Mouse (Mus musculus): ENCODE results near the gene Pprc1. TPM values are rescaled to one million over a fixed set of nuclear protein-coding genes. Genes with fewer than 3 reads are reported as not detected.

Gene Pprc1
- polyA plus RNA-seq, 1 experiment from 2014 or later: 22.2 TPM

GRCm38 (mm10) chr19:46037243-46037924 is 7.3 kb upstream of the Pprc1 start:
- 16% methylated on average over 6 of the region's 6 CpGs for WGBS
- Histone ChIP-seq H3K36me3 (peaks cover 40% of the 10 kb centered on the region), H3K9ac (peak overlapping the region; percentile 99), H3K9me3 (no peaks in the 10 kb centered on the region), H3K27me3 (no peaks in the 10 kb centered on the region), H3K4me3 (peak overlapping the region; percentile 97), H3K4me2 (peak overlapping the region; percentile 98), H3K27ac (peak overlapping the region; percentile 97), H3K4me1 (replicated peaks) (peaks cover 60% of the 10 kb centered on the region)
- ATAC-seq (ENCODE audit: low FRiP score): no peak

- H3K4me1 ChIP-seq (replicated peaks): peaks cover 68% of the 10 kb centered on the region
- WGBS: 10% methylated on average over 13 of the region's 13 CpGs
- no peaks in the 10 kb centered on the region for H3K27me3 ChIP-seq
- peak overlapping the region; percentile 97 for H3K27ac ChIP-seq
- H3K9me3 ChIP-seq: no peaks in the 10 kb centered on the region
- H3K4me3 ChIP-seq: peak overlapping the region; percentile 97
- H3K4me2 ChIP-seq: peak overlapping the region; percentile 98
- peak overlapping the region; percentile 99 for H3K9ac ChIP-seq
- no peak for ATAC-seq (ENCODE audit: low FRiP score)
- peaks cover 32% of the 10 kb centered on the region for H3K36me3 ChIP-seq
Observed at GRCm38 (mm10) chr19:46037925-46038850, 6.5 kb upstream of the Pprc1 start.

- peaks cover 26% of the 10 kb centered on the region for H3K36me3 ChIP-seq
- H3K27me3 ChIP-seq: no peaks in the 10 kb centered on the region
- H3K4me2 ChIP-seq: peak overlapping the region; percentile 98
- 0% methylated on average over 12 of the region's 17 CpGs for whole genome bisulfite sequencing
- H3K4me1 ChIP-seq (replicated peaks): peaks cover 75% of the 10 kb centered on the region
- H3K27ac ChIP-seq: peak overlapping the region; percentile 97
- peak overlapping the region; percentile 97 for H3K4me3 ChIP-seq
- peak overlapping the region; percentile 99 for H3K9ac ChIP-seq
- ATAC-seq (ENCODE audit: low FRiP score): peak; percentile 50
- no peaks in the 10 kb centered on the region for H3K9me3 ChIP-seq
Observed at GRCm38 (mm10) chr19:46038851-46039260, 5.8 kb upstream of the Pprc1 start.

- peaks cover 80% of the 10 kb centered on the region for H3K4me1 ChIP-seq (replicated peaks)
- ATAC-seq (ENCODE audit: low FRiP score): peak; percentile 70
Observed at GRCm38 (mm10) chr19:46039478-46039877, 5.2 kb upstream of the Pprc1 start.

GRCm38 (mm10) chr19:46040149-46040902 is 4.4 kb upstream of the Pprc1 start:
- Histone ChIP-seq H3K4me1 (replicated peaks) (peaks cover 80% of the 10 kb centered on the region), H3K36me3 (peaks cover 11% of the 10 kb centered on the region), H3K4me3 (peak overlapping the region; percentile 97), H3K9ac (peak overlapping the region; percentile 99), H3K4me2 (peak overlapping the region; percentile 98), H3K27ac (peak overlapping the region; percentile 97), H3K9me3 (no peaks in the 10 kb centered on the region), H3K27me3 (no peaks in the 10 kb centered on the region)
- ATAC-seq (ENCODE audit: low FRiP score): no peak
- 39% methylated on average over 14 of the region's 14 CpGs for WGBS

More at GRCm38 (mm10) chr19:46039478-46039877, 5.2 kb upstream of the Pprc1 start:
- Histone ChIP-seq H3K4me3 (peak overlapping the region; percentile 97), H3K4me2 (peak overlapping the region; percentile 98), H3K27me3 (no peaks in the 10 kb centered on the region), H3K36me3 (peaks cover 19% of the 10 kb centered on the region), H3K27ac (peak overlapping the region; percentile 97), H3K9me3 (no peaks in the 10 kb centered on the region), H3K9ac (peak overlapping the region; percentile 99)
- 2% methylated on average over 25 of the region's 30 CpGs for WGBS

- Histone ChIP-seq H3K4me1 (replicated peaks) (peaks cover 80% of the 10 kb centered on the region), H3K4me3 (peak overlapping the region; percentile 93), H3K9ac (peak overlapping the region; percentile 99), H3K36me3 (0 out of 2 replicates have a peak, but pooled peaks cover under 1% of the 10 kb centered on the region), H3K27ac (peak overlapping the region; percentile 99), H3K27me3 (no peaks in the 10 kb centered on the region), H3K9me3 (no peaks in the 10 kb centered on the region), H3K4me2 (peak overlapping the region; percentile 98)
- no peak for ATAC-seq (ENCODE audit: low FRiP score)
- WGBS: 12% methylated on average over 7 of the region's 7 CpGs
Observed at GRCm38 (mm10) chr19:46041299-46041932, 3.3 kb upstream of the Pprc1 start.

GRCm38 (mm10) chr19:46041933-46042475 is 2.7 kb upstream of the Pprc1 start:
- Histone ChIP-seq H3K9ac (peak overlapping the region; percentile 99), H3K27ac (peak overlapping the region; percentile 99), H3K36me3 (no peaks in the 10 kb centered on the region), H3K4me3 (peak overlapping the region; percentile 93), H3K4me2 (peak overlapping the region; percentile 98), H3K27me3 (no peaks in the 10 kb centered on the region), H3K9me3 (no peaks in the 10 kb centered on the region), H3K4me1 (replicated peaks) (peaks cover 78% of the 10 kb centered on the region)
- peak; percentile 18; the same call in 1 of the 2 replicates for ATAC-seq (ENCODE audit: low FRiP score)
- WGBS: under 1% methylated on average over 12 of the region's 14 CpGs

- WGBS: under 1% methylated on average over 6 of the region's 6 CpGs
- Histone ChIP-seq H3K9me3 (no peaks in the 10 kb centered on the region), H3K9ac (peak overlapping the region; percentile 99), H3K4me3 (peak overlapping the region; percentile 93), H3K27me3 (no peaks in the 10 kb centered on the region), H3K27ac (peak overlapping the region; percentile 99), H3K4me1 (replicated peaks) (peaks cover 73% of the 10 kb centered on the region), H3K36me3 (no peaks in the 10 kb centered on the region), H3K4me2 (peak overlapping the region; percentile 98)
- ATAC-seq (ENCODE audit: low FRiP score): peak; percentile 21; the same call in 1 of the 2 replicates
Observed at GRCm38 (mm10) chr19:46042476-46043011, 2.1 kb upstream of the Pprc1 start.

- Histone ChIP-seq H3K36me3 (no peaks in the 10 kb centered on the region), H3K27me3 (no peaks in the 10 kb centered on the region), H3K9me3 (no peaks in the 10 kb centered on the region), H3K9ac (peak overlapping the region; percentile 99), H3K4me1 (replicated peaks) (peaks cover 65% of the 10 kb centered on the region), H3K4me3 (peak overlapping the region; percentile 93), H3K4me2 (peak overlapping the region; percentile 98), H3K27ac (peak overlapping the region; percentile 99)
- 58% methylated on average over 7 of the region's 7 CpGs for WGBS
- ATAC-seq (ENCODE audit: low FRiP score): no peak
Observed at GRCm38 (mm10) chr19:46043380-46043779, 1.3 kb upstream of the Pprc1 start.

- H3K27ac ChIP-seq: peak within 1 kb of the TSS; percentile 99
- peaks cover 55% of the 10 kb centered on the region for H3K4me1 ChIP-seq (replicated peaks)
- no peaks in the 10 kb centered on the region for H3K9me3 ChIP-seq
- H3K4me2 ChIP-seq: peak within 1 kb of the TSS; percentile 98
- no peaks in the 10 kb centered on the region for H3K27me3 ChIP-seq
- ATAC-seq (ENCODE audit: low FRiP score): peak; percentile 75
- H3K9ac ChIP-seq: peak within 1 kb of the TSS; percentile 99
- no peaks in the 10 kb centered on the region for H3K36me3 ChIP-seq
- 2% methylated on average over 61 of the region's 84 CpGs for WGBS
- peak within 1 kb of the TSS; percentile 93 for H3K4me3 ChIP-seq
Observed at GRCm38 (mm10) chr19:46044993-46045695, 458 bp downstream of the Pprc1 start, which contains the start of gene Ldb1. Gene Ldb1 (minus strand): TSS chr19:46045214.

Data from hindbrain, embryonic 13.5 days (tissue).